ENCODE assay signal across 10 mouse cellular contexts in the genomic region with DNA sequence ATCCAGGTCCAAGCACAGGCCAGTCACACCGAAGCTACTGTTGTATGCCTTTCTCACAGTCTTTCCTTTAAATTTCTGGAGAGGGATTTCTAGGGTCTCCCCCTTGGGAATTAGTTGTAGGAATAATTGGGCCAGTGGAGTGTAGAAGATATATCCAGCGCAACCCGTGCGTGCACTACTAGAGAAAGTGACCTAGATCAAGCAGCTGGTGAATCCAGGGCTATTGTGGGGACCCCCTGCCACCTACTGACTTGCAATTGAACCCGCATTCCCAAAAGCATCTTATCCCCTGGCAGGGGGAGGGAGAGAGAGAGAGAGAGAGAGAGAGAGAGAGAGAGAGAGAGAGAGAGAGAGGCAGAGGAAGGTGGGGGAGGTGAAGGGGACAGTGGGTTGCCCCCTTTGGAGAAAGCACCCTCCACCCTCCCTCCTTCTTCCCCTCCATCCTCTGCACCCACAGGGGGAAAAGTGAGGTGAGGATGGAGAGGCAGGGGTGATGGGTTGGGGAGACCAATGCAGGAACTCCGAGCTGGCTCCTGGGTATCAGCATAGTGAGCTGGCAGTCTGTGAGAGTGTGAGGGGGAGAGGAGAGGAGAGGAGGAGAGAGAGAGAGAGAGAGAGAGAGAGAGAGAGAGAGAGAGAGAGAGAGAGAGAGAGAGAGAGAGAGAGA. TPM values are rescaled to one million over a fixed set of nuclear protein-coding genes. Genes with fewer than 3 reads are reported as not detected.
DNase-seq lines count a peak whose midpoint lies in the region; ATAC-seq and TF ChIP-seq lines count a peak whose summit lies in the region.
"Had no signal": no experiment of that assay in that cellular context is flagged by ENCODE, and none has a peak within 500 bp of the region (broad histone marks: within the 10 kb centered on the region; RNA-seq: fewer than 3 reads in every experiment).

A gene (plus strand): TSS at position 364 of the 667 bp plus-strand sequence.

- no peaks in the 10 kb centered on the region for H3K9me3 ChIP-seq in heart, embryonic 16.5 days (replicated peaks; ENCODE audit: control insufficient read depth, low read length)
- H3K9me3 ChIP-seq in embryonic facial prominence, embryonic 11.5 days (replicated peaks; ENCODE audit: control insufficient read depth, low read length): no peaks in the 10 kb centered on the region
- no peaks in the 10 kb centered on the region for H3K9me3 ChIP-seq in intestine, embryonic 15.5 days
- H3K9me3 ChIP-seq in midbrain, postnatal 0 days (ENCODE audit: low read length): no peaks in the 10 kb centered on the region

- WGBS in heart, embryonic 16.5 days: 56% methylated on average over 6 of the region's 6 CpGs
- WGBS in embryonic facial prominence, embryonic 11.5 days: 22% methylated on average over 6 of the region's 6 CpGs
- 46% methylated on average over 6 of the region's 6 CpGs for WGBS in intestine, embryonic 15.5 days
- 14% methylated on average over 6 of the region's 6 CpGs for WGBS in midbrain, postnatal 0 days

- H3K27me3 ChIP-seq in heart, embryonic 16.5 days (ENCODE audit: control insufficient read depth, insufficient read depth, low read length): no peaks in the 10 kb centered on the region
- 0 out of 2 replicates have a peak, but pooled peaks cover 2% of the 10 kb centered on the region for H3K27me3 ChIP-seq in embryonic facial prominence, embryonic 11.5 days (ENCODE audit: control insufficient read depth, insufficient read depth, low read length)
- H3K27me3 ChIP-seq in intestine, embryonic 15.5 days (replicated peaks): no peaks in the 10 kb centered on the region
- no peaks in the 10 kb centered on the region for H3K27me3 ChIP-seq in midbrain, postnatal 0 days (ENCODE audit: insufficient read depth, low read length)

- H3K4me3 ChIP-seq in heart, embryonic 16.5 days (ENCODE audit: low read length): peak within 1 kb of the TSS; percentile 47
- H3K4me3 ChIP-seq in embryonic facial prominence, embryonic 11.5 days (ENCODE audit: low read depth, low read length): 0 out of 2 replicates have a peak within 1 kb of the TSS, but pooled peaks have one; percentile 21
- H3K4me3 ChIP-seq in intestine, embryonic 15.5 days (replicated peaks): peak within 1 kb of the TSS; percentile 16; the same call in 1 of the 2 replicates
- peak within 1 kb of the TSS; percentile 55 for H3K4me3 ChIP-seq in midbrain, postnatal 0 days (ENCODE audit: low read depth, low read length)
- H3K4me3 ChIP-seq: erythroblast, embryonic 14.5 days had no signal

- H3K9ac ChIP-seq in heart, embryonic 16.5 days (ENCODE audit: low read length): peak within 1 kb of the TSS; percentile 61
- H3K9ac ChIP-seq in embryonic facial prominence, embryonic 11.5 days (replicated peaks; ENCODE audit: low read length): peak within 1 kb of the TSS; percentile 39; the same call in 1 of the 2 replicates
- no peak within 1 kb of the TSS for H3K9ac ChIP-seq in intestine, embryonic 15.5 days
- H3K9ac ChIP-seq in midbrain, postnatal 0 days (replicated peaks; ENCODE audit: low read length, poor library complexity, severe bottlenecking): peak within 1 kb of the TSS; percentile 60

- no peak for DNase-seq in heart, adult 8-10 months (ENCODE audit: low spot score)
- no peak for DNase-seq in embryonic facial prominence, embryonic 11.5 days (ENCODE audit: low spot score)
- DNase-seq in midbrain, postnatal 0 days (ENCODE audit: low spot score): peak; percentile 73
- no peak for DNase-seq in cerebellum, adult 9-10 months
- DNase-seq in cerebellum, adult 18-20 months: no peak
- DNase-seq in adrenal gland, adult (ENCODE audit: inconsistent age in 2 of 2, low spot score in 1 of 2): no peak

- peak within 1 kb of the TSS; percentile 60 for H3K4me2 ChIP-seq in heart, embryonic 16.5 days (ENCODE audit: low read depth, low read length)
- H3K4me2 ChIP-seq in embryonic facial prominence, embryonic 11.5 days (ENCODE audit: low read depth, low read length): peak within 1 kb of the TSS; percentile 46
- peak within 1 kb of the TSS; percentile 41 for H3K4me2 ChIP-seq in intestine, embryonic 15.5 days (replicated peaks)
- H3K4me2 ChIP-seq in midbrain, postnatal 0 days (ENCODE audit: low read depth, low read length, poor library complexity, severe bottlenecking): peak within 1 kb of the TSS; percentile 70

- no peaks in the 10 kb centered on the region for H3K36me3 ChIP-seq in heart, embryonic 16.5 days (ENCODE audit: control insufficient read depth, insufficient read depth)
- no peaks in the 10 kb centered on the region for H3K36me3 ChIP-seq in embryonic facial prominence, embryonic 11.5 days (replicated peaks; ENCODE audit: control insufficient read depth, insufficient read depth, low read depth, low read length)
- H3K36me3 ChIP-seq in intestine, embryonic 15.5 days: no peaks in the 10 kb centered on the region
- H3K36me3 ChIP-seq in midbrain, postnatal 0 days (ENCODE audit: insufficient read depth, low read length): no peaks in the 10 kb centered on the region

- ATAC-seq in heart, embryonic 16.5 days (replicated peaks; ENCODE audit: extremely low read depth, insufficient read depth, low FRiP score): no peak
- ATAC-seq in embryonic facial prominence, embryonic 11.5 days (replicated peaks; ENCODE audit: insufficient number of reproducible peaks, low FRiP score, low TSS enrichment, low read depth): no peak
- ATAC-seq in intestine, embryonic 15.5 days: no peak
- ATAC-seq in midbrain, postnatal 0 days (ENCODE audit: low FRiP score): peak; percentile 72

- TF ChIP-seq CTCF in midbrain, postnatal 0 days (IDR thresholded peaks at IDR 0.05): peak; percentile 61

- peaks cover 19% of the 10 kb centered on the region for H3K4me1 ChIP-seq in heart, embryonic 16.5 days (ENCODE audit: control insufficient read depth, insufficient read depth, low read length)
- no peaks in the 10 kb centered on the region; the same call in 1 of the 2 replicates for H3K4me1 ChIP-seq in embryonic facial prominence, embryonic 11.5 days (ENCODE audit: control insufficient read depth, insufficient read depth, low read length)
- H3K4me1 ChIP-seq in intestine, embryonic 15.5 days (replicated peaks): no peaks in the 10 kb centered on the region
- 0 out of 2 replicates have a peak, but pooled peaks cover 6% of the 10 kb centered on the region for H3K4me1 ChIP-seq in midbrain, postnatal 0 days (ENCODE audit: insufficient read depth, low read length)

- H3K27ac ChIP-seq in heart, embryonic 16.5 days (ENCODE audit: low read length): no peak within 1 kb of the TSS
- H3K27ac ChIP-seq in embryonic facial prominence, embryonic 11.5 days (replicated peaks; ENCODE audit: low read depth, low read length): no peak within 1 kb of the TSS
- no peak within 1 kb of the TSS for H3K27ac ChIP-seq in intestine, embryonic 15.5 days
- peak within 1 kb of the TSS; percentile 78 for H3K27ac ChIP-seq in midbrain, postnatal 0 days (ENCODE audit: low read depth, low read length)

RNA-seq across cellular contexts. Expression of the gene that starts here (rescaled TPM):
- polyA plus RNA-seq in heart, embryonic 16.5 days (2015; fragmentation: Nextera tagmentation; extraction: Ambion mirVana): 5.2 and 5.3 TPM in 2 replicates
- under 1 TPM; 0.06 to 0.28 (median 0.22) TPM for total RNA-seq in heart, adult 8-10 months (2022)
- polyA plus RNA-seq in embryonic facial prominence, embryonic 11.5 days (2014; fragmentation: Nextera tagmentation; extraction: Ambion mirVana): 1.2 and 1.6 TPM in 2 replicates
- 1.3 and 1.6 TPM in 2 replicates for polyA plus RNA-seq in intestine, embryonic 15.5 days (2015; fragmentation: Nextera tagmentation; extraction: Ambion mirVana)
- 73.4 and 76.1 TPM in 2 replicates for total RNA-seq in midbrain, postnatal 0 days (2014; rRNA removed)
- 51.9 and 61.8 TPM in 2 replicates for polyA plus RNA-seq in midbrain, postnatal 0 days (2015; fragmentation: Nextera tagmentation; extraction: Ambion mirVana)
- total RNA-seq: monocyte, adult 5-6 weeks had no signal
- polyA plus RNA-seq: erythroblast, embryonic 14.5 days had no signal

Comparison
In these comparisons a context has a peak if more than half of its experiments do, and no peak if none do; other contexts are left out.
1. RNA of the gene that starts here (total RNA-seq): 73.4 to 76.1 TPM in midbrain, postnatal 0 days; 0.06 to 0.28 TPM in heart, adult 8-10 months; every median in the first group is over 10 times any median in the second.
2. Peak in every context shown above with its lines, with median percentiles within 50 percentile points of each other: H3K4me2 ChIP-seq and H3K4me3 ChIP-seq.